Mouse (Mus musculus): ENCODE results near the gene Atp5e.

DNA sequence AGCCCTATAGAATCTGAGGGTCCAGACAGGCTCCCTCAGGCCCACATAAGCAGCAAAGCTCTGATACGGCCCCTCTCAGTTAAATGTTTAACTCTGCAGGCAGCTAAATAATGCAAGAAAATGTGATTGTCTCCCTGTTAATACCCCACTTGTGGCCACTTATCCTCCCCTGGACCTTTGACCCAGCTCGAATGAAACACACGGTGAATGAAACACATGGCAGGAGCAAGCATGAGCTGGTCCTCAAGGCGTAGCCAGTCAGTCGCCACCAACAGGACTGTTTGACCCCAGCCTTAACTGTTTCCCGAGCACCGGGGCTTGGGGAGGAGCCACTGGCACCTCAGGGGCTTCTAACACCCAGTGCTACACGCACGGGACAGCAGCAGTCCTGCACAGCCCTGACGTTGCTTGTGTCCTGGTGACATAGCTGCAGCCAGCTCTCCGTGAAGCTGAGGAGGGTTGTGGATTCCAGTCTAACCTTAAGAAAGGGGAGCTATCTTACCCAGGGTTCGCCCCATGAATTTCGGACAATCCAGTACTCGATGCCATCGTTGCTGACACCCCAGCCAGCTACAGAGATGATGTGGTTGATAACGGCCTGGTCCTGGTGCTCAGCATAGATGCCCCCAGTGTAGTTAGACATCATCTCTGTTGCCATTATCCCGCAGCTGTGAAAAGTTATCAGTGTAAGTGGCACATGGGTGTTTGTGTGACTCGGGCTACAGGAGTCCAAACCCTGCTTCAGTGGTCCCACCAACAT is 35.6 kb downstream of the Atp5e start:
- TF ChIP-seq NELFE (IDR thresholded peaks at IDR 0.05; ENCODE audit: low read depth, low read length) (no peak), E2F4 (IDR thresholded peaks at IDR 0.05; ENCODE audit: insufficient replicate concordance, low read depth, low read length) (no peak), ELF1 (IDR thresholded peaks at IDR 0.05; ENCODE audit: low read depth, low read length) (no peak), CHD2 (IDR thresholded peaks at IDR 0.05; ENCODE audit: low read length) (no peak), POLR2A (IDR thresholded peaks at IDR 0.05; ENCODE audit: low read depth, low read length) (no peak; the same call in 1 of the 2 replicates), USF2 (conservative IDR thresholded peaks at IDR 0.05; ENCODE audit: low read depth, low read length) (no peak), POLR2AphosphoS2 (IDR thresholded peaks at IDR 0.05; ENCODE audit: low read depth, low read length) (no peak), ZMIZ1 (IDR thresholded peaks at IDR 0.05; ENCODE audit: low read depth, low read length) (no peak), ZNF384 (IDR thresholded peaks at IDR 0.05; ENCODE audit: low read depth, low read length) (no peak), CTCF (conservative IDR thresholded peaks at IDR 0.05 in 1 of 2, IDR thresholded peaks at IDR 0.05 in 1 of 2; ENCODE audit: low read depth in 2 of 2, low read length in 2 of 2) (no peak), MYC (IDR thresholded peaks at IDR 0.05; ENCODE audit: low read depth, low read length) (no peak), GABPA (IDR thresholded peaks at IDR 0.05; ENCODE audit: insufficient replicate concordance, low read depth, low read length) (no peak), TCF12 (IDR thresholded peaks at IDR 0.05; ENCODE audit: low read depth, low read length) (no peak), ZC3H11A (IDR thresholded peaks at IDR 0.05; ENCODE audit: low read depth, low read length) (no peak)
